Mouse (Mus musculus) cerebellum, postnatal 25 days (tissue): ENCODE measurements around the gene Acot7.
A peak's percentile ranks its signal among the peaks of the same experiment; 100 is the strongest.

Experiments used
- DNase-seq, 2 experiments: peaks; one replicate each; pipeline ENCODE4 v3.0.0; 2021; ENCODE audit warnings: mixed read lengths in 2 of 2

Acot7 gene

GRCm38 (mm10) chr4:152298836-152299235 lies 120.9 kb downstream of the Acot7 start:
- DNase-seq, result no peak

DNA sequence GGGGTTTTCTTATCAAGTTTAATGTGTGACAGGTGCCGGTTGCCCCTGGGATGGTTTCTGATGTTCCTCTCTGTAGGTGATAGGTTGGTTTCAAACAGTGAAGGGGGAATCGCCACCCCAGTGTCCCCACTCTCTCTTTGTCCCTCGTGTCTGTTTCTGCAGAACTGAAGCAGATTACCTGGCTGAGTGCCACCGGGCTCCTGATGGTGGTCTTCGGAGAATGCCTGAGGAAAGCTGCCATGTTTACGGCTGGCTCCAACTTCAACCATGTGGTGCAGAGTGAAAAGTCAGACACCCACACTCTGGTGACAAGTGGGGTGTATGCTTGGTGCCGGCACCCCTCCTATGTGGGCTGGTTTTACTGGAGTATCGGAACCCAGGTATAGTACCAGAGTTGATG lies 122.4 kb downstream of the Acot7 start:
- DNase-seq, result no peak

- DNase-seq, result no peak
These were observed 124.1 kb downstream of the Acot7 start for GRCm38 (mm10) chr4:152302012-152302411.

- no peak for DNase-seq
These were observed 125.2 kb downstream of the Acot7 start for GRCm38 (mm10) chr4:152303172-152303571.

- DNase-seq, result peak in 1 of 2 experiments; percentile 48
These were observed 126.8 kb downstream of the Acot7 start for GRCm38 (mm10) chr4:152304685-152305084.

- no peak for DNase-seq
These were observed 128.1 kb downstream of the Acot7 start for GRCm38 (mm10) chr4:152305991-152306390.

GRCm38 (mm10) chr4:152307542-152307941 lies 129.6 kb downstream of the Acot7 start:
- DNase-seq, result no peak

- DNase-seq, result no peak
These were observed 134.3 kb downstream of the Acot7 start for GRCm38 (mm10) chr4:152312186-152312585.

- peak; percentile 27 to 32 for DNase-seq
These were observed 135.3 kb downstream of the Acot7 start for GRCm38 (mm10) chr4:152313211-152313632.

- peak in 1 of 2 experiments; percentile 42 for DNase-seq
These were observed 136.0 kb downstream of the Acot7 start for GRCm38 (mm10) chr4:152313934-152314333.

DNA sequence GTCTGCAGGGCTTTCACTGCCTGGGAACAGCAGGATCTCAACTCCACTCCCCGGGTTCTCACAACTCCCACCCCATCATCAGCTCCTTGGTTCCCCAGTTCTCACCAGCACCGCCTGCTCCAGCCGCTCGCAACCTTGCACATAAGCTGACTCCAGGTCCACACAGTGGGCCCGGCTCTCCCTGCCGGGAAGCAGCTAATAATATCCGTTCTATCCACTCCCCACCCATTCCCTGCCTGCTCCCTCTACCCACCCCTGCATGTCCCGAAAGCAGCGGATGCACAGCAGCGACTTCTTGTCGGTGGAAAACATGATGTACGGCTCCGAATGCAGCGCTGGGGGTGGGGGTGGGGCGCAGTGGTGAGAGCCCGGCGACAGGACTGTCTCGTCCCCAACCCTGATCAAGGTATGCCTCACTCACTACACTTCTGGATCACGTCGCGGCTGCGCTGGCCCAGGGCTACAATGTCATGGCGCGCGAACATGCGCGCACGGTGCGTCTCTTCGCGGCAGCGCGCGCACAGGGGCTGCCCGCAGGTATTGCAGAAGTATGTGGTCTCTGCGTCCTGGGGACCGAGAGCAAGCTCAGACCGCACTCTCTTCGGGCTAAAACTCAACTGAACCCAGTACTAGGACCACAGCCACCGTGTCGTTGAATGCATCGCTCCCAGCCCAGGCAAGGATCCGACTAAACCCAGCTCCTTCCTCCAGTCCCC lies 137.7 kb downstream of the Acot7 start:
- no peak for DNase-seq

- DNase-seq, result peak in 1 of 2 experiments; percentile 45
These were observed 139.7 kb downstream of the Acot7 start for GRCm38 (mm10) chr4:152317631-152318033.

- peak; percentile 77 to 82 for DNase-seq
These were observed 140.7 kb downstream of the Acot7 start, which contains the start of gene Rnf207 for GRCm38 (mm10) chr4:152318517-152319234. Gene Rnf207, minus strand, starts transcription at chr4:152318993.
